Mouse (Mus musculus) forebrain, embryonic 10.5 days (tissue): ENCODE measurements at regions not wholly inside any gene's neighbourhood (a gene's known extent, or its start where the extent isn't known, plus 50 kb on each side); places are given as distances from the start of the nearest gene placed in this dataset.

ENCODE experiments used
- DNase-seq: peaks from one replicate; pipeline ENCODE4 v3.0.0-alpha.2; 2017; ENCODE audit warnings: low spot score; ENCODE audit errors: extremely low spot score
- H3K27ac ChIP-seq: fragments of 300-500 bp; sonication (generic); 2 replicates; pipeline ENCODE4 v1.5.1; 2016; ENCODE audit warnings: mild to moderate bottlenecking
- H3K27me3 ChIP-seq: fragments of 300-500 bp; sonication (generic); 2 replicates; pipeline ENCODE4 v1.6.1; 2016; ENCODE audit warnings: mild to moderate bottlenecking; ENCODE audit not compliant: poor library complexity, severe bottlenecking
- H3K36me3 ChIP-seq: fragments of 300-500 bp; sonication (generic); replicated peaks from 2 replicates; pipeline ENCODE4 v1.6.1; 2016; ENCODE audit warnings: mild to moderate bottlenecking, moderate library complexity
- H3K4me1 ChIP-seq: fragments of 300-500 bp; sonication (generic); 2 replicates; pipeline ENCODE4 v1.6.1; 2016
- H3K4me3 ChIP-seq: fragments of 300-500 bp; sonication (generic); 2 replicates; pipeline ENCODE4 v1.5.1; 2016; ENCODE audit warnings: mild to moderate bottlenecking, moderate library complexity
- H3K9me3 ChIP-seq: fragments of 300-500 bp; sonication (generic); 2 replicates; pipeline ENCODE4 v1.6.1; 2016; ENCODE audit warnings: mild to moderate bottlenecking, moderate library complexity
- WGBS: fragments of 180-500 bp; shearing (Covaris S2); methylation state at CpG from one replicate; pipeline ENCODE4 v1.1.7; 2016; 5-methylcytosine and 5-hydroxymethylcytosine counted together

DNA sequence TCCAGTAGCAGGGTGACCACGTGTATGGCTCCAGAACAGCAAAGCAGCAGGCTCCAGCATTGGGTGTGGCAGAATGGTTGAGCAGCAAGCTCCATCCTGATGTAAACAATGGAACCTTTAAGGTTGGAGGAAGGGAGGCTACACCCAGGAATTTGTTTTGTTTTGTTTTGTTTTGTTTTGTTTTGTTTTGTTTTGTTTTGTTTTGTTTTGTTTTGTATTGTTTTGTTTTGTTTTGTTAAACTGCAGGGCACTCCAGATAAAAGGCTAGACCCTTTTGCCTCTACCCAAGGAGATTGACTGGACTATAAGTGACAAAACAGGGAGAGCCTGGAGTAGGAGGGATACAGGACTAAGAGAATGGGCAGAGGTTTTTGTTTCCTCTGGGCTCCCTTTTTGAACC lies 647.5 kb downstream of the Kcnj3 start:
- Histone ChIP-seq H3K4me3 (no peak overlapping the region), H3K27ac (no peak overlapping the region), H3K36me3 (no peaks in the 10 kb centered on the region), H3K9me3 (no peaks in the 10 kb centered on the region), H3K4me1 (no peaks in the 10 kb centered on the region), H3K27me3 (no peaks in the 10 kb centered on the region)
- DNase-seq, result no peak
- WGBS, result 56% methylated on average over 1 of the region's 1 CpGs

DNA sequence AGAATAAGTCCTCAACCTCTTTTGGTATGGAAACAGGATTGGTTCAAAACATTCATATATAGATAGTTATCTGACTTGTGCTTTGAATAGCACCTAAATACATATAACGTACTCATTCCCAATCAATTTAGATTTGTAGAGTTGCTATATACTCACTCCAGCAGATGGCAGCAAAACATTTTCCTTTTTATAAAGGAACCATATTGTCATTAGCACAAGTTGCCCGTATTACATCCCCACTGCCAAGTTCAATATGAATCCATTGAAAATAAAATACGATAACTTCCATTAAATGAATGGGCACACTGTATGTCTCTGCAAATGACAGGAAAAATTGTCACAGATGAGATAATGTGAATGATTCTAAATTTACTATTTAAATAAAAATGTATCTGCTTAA lies 673.8 kb downstream of the Kcnj3 start:
- Histone ChIP-seq H3K27ac (no peak overlapping the region), H3K27me3 (no peaks in the 10 kb centered on the region), H3K36me3 (no peaks in the 10 kb centered on the region), H3K9me3 (no peaks in the 10 kb centered on the region), H3K4me1 (no peaks in the 10 kb centered on the region), H3K4me3 (no peak overlapping the region)
- no peak for DNase-seq
- 70% methylated on average over 3 of the region's 3 CpGs for WGBS

DNA sequence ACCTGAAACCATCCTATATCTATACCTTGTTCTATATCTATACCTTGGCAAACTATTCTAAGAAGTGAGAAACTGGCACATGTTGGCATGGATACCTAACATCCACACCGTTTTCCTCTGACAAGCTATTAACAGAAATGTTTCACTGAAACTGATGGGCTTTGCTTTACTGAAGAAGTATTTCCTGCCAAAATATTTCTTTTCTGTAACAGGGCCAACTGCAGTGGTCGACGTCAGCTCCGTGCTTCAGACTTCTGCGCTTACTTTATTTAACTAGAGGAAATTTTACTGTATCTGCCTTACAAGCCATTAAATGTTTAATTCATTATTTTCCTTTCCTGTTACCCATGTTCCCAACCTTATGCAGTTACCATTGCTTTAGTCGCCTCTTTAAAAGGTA lies 674.2 kb downstream of the Kcnj3 start:
- no peak overlapping the region for H3K4me3 ChIP-seq
- no peaks in the 10 kb centered on the region for H3K9me3 ChIP-seq
- no peaks in the 10 kb centered on the region for H3K36me3 ChIP-seq
- no peaks in the 10 kb centered on the region for H3K27me3 ChIP-seq
- no peak for DNase-seq
- 86% methylated on average over 6 of the region's 6 CpGs for WGBS
- no peak overlapping the region for H3K27ac ChIP-seq
- H3K4me1 ChIP-seq, result no peaks in the 10 kb centered on the region

DNA sequence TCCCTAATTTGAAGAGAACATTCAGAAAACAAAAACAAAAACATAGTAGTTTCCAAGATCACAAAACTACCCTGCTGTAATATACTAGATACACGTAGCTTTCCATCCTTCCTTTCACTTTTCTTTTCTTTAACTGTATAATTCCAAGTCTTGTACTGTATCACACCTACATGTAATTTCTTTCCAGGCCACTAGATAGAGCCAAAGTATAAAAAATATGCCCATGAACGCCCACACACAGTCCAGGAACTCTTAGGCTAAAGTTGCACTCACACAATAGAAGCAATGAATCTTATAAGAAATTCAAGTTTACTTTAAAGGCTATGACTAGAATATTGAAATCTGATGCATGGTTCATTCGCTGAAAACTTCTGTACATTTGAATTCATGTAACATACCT lies 678.7 kb downstream of the Kcnj3 start:
- Histone ChIP-seq H3K27me3 (no peaks in the 10 kb centered on the region), H3K27ac (no peak overlapping the region), H3K4me3 (no peak overlapping the region), H3K36me3 (no peaks in the 10 kb centered on the region), H3K9me3 (no peaks in the 10 kb centered on the region), H3K4me1 (no peaks in the 10 kb centered on the region)
- WGBS, result 32% methylated on average over 3 of the region's 3 CpGs
- DNase-seq, result no peak

DNA sequence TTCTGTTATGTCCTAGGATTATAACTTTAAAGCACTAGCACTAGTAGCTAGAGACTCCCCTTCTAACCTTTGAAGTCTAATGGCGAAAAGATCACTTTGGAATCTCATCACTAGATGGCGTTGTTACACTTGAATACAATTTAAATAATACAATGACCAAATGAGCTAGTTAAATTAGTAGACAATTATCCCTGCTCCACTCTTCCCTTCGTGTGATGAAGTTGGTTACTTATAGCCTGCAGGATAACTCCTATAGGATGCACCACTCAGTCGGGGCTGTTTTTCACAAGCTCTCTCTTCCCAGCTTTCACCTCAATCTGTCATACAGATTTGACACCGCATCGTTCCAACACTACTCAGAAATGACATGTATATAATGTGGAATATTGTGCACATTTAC lies 683.6 kb downstream of the Kcnj3 start:
- 38% methylated on average over 6 of the region's 6 CpGs for WGBS
- peak; percentile 14 for DNase-seq
- Histone ChIP-seq H3K4me1 (no peaks in the 10 kb centered on the region), H3K27ac (no peak overlapping the region), H3K36me3 (no peaks in the 10 kb centered on the region), H3K4me3 (no peak overlapping the region), H3K9me3 (no peaks in the 10 kb centered on the region), H3K27me3 (no peaks in the 10 kb centered on the region)

DNA sequence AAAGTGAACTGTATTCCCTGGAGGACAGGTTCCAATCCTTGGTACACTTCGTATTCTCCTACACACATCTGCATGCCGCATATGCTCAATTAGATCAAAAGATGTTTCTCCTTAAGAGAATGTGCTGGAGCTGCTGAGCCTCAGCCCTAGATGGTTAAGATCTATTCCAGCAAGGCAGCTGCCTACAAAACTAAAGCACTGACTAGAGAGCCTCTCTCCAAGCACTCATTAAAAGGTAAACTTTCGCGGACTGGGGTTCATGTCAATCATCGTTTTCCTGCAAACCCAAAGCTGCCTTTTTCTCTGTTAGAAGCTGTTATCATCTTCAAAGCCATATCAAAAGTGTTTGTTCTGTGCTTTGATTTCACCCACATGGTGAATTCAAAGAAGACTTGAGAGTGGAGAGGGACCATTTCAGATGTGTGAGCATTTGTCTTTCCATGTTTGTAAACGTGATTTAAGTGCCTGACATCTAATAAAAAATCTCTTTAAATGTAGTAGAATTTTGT lies 711.4 kb downstream of the Kcnj3 start:
- Histone ChIP-seq H3K4me3 (no peak overlapping the region), H3K27ac (no peak overlapping the region), H3K9me3 (no peaks in the 10 kb centered on the region), H3K36me3 (no peaks in the 10 kb centered on the region), H3K4me1 (no peaks in the 10 kb centered on the region), H3K27me3 (no peaks in the 10 kb centered on the region)
- DNase-seq, result no peak
- 79% methylated on average over 6 of the region's 6 CpGs for WGBS

DNA sequence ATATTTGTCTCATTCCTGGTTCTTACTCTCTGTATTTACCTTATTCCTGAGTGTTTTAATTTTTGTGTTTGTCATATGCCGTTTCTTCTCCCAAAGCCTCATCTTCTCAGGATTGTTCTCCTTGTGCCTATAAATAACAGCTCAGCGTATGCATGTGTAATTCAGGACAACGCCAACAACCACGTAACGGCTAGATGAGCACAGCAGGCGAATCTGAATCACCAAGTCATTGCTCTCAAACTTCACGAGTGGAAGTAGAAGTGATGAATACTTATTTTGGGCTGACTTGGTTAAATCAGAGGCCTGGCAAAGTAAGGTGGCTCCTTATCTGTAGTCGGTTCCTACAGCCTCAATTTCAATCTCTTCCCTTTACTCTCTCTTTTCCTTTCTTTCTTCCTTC lies 760.7 kb downstream of the Kcnj3 start:
- 83% methylated on average over 8 of the region's 8 CpGs for WGBS
- H3K27me3 ChIP-seq, result no peaks in the 10 kb centered on the region
- H3K9me3 ChIP-seq, result no peaks in the 10 kb centered on the region
- no peak overlapping the region for H3K4me3 ChIP-seq
- no peaks in the 10 kb centered on the region for H3K36me3 ChIP-seq
- no peak for DNase-seq
- no peaks in the 10 kb centered on the region for H3K4me1 ChIP-seq
- no peak overlapping the region for H3K27ac ChIP-seq

DNA sequence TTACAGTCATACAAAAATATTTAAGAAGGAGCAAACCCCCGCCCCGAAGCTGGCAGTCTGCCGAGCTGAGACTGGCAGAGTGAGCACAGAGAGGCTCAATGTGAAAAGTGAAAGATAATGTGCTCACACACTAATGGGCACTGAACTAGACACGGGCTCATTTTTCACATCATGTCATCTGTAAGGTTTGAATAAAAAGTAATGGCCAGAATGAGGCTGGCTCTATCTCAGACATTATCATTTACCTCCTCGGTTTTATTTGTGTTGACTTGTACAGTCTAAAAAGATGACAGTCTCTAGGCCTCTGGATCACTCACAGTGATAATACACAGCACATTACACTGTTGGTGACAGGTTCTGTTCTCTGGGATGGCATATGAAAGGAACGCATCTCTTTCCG lies 791.7 kb downstream of the Kcnj3 start:
- no peaks in the 10 kb centered on the region for H3K27me3 ChIP-seq
- DNase-seq, result no peak
- 86% methylated on average over 7 of the region's 7 CpGs for WGBS

DNA sequence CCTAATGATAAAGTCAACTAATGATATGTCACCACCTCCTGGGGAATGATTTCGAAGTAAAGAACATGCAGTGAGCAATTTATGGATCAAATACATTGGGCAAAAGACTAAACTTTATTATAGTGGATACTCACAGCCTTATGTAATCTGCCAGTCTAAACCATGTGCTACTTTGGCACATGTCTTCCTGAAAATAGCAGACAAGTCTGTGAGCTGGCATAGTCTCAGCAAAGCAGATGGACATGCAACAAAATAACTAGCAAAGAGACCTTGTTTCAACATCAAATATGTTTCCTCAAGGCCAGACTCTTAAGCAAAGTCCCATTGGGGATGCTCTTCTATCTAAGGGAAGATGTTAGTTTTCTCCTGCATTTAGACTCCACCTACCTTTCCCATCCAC lies 797.3 kb downstream of the Kcnj3 start:
- Histone ChIP-seq H3K4me3 (no peak overlapping the region), H3K36me3 (no peaks in the 10 kb centered on the region), H3K9me3 (no peaks in the 10 kb centered on the region), H3K4me1 (no peaks in the 10 kb centered on the region), H3K27me3 (no peaks in the 10 kb centered on the region), H3K27ac (no peak overlapping the region)
- 85% methylated on average over 1 of the region's 1 CpGs for WGBS
- no peak for DNase-seq

More for the DNA sequence above, 791.7 kb downstream of the Kcnj3 start:
- H3K27ac ChIP-seq, result no peak overlapping the region
- H3K36me3 ChIP-seq, result no peaks in the 10 kb centered on the region
- H3K4me1 ChIP-seq, result no peaks in the 10 kb centered on the region
- no peak overlapping the region for H3K4me3 ChIP-seq
- H3K9me3 ChIP-seq, result no peaks in the 10 kb centered on the region

DNA sequence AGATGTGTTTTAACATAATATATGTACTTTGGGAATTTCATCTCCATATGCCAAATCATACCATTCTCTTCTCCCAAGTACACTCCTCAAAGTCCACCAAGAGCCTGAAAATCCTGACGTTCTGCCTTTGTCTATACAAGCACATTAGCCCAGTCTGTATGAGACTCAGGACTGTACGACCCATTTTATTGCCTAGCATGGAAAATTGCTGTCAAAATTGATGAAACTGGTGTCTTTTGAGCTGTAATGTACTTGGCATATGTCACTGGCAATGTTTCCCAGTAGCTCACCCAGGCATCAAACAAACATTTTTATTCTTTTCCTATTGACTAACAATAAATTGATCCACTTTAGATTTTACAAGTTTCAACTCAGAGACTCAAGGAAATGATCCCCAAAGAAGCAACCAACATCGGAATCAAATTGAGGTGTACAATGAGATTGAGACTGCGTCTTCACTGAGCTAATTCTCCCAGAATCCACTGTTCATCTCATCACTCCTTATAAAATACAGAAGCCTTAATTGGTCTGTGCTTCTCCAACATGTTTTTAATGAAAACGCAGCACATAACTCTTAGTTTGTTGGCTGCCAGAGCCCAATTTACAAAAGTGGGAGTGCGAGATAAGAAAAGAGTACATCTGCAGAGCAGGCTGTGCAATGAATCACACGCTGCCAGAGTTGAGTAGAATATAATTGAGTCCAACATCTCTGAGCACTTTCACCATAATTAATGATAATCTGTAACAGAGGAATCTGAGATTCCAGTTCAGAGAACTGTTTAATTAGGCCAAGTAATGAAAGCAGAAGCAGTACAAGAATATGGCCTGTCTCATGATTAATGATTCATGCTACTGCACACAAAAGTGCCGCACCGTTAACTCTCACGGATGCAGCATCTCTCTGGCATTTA lies 821.5 kb downstream of the Kcnj3 start:
- Histone ChIP-seq H3K9me3 (no peaks in the 10 kb centered on the region), H3K4me1 (peaks cover 3% of the 10 kb centered on the region; the same call in 1 of the 2 replicates), H3K27me3 (no peaks in the 10 kb centered on the region), H3K4me3 (no peak overlapping the region), H3K27ac (peak overlapping the region; percentile 68; the same call in 1 of the 2 replicates), H3K36me3 (no peaks in the 10 kb centered on the region)
- WGBS, result 80% methylated on average over 10 of the region's 10 CpGs
- no peak for DNase-seq

DNA sequence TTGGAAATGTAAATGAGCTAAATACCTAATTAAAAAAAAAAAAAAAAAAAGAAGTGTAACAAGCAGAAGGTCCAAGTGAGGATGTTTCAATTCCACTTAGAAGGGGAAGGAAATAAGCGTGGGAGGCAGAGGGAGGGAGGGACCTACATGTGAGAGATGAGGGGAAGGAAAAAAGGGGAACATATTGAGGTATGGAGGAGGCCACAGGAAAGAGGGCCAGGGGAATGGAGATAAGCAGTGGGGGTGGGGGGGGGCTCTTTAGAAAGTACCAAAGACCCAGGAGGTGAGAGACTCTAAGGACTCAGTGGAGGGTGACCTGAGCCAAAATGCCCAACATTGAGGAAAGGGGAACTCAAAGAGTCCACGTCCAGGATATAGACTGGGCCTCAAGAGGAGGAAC lies 818.9 kb downstream of the Nr4a2 start:
- Histone ChIP-seq H3K4me3 (no peak overlapping the region), H3K36me3 (no peaks in the 10 kb centered on the region), H3K9me3 (no peaks in the 10 kb centered on the region), H3K27me3 (no peaks in the 10 kb centered on the region), H3K27ac (no peak overlapping the region), H3K4me1 (no peaks in the 10 kb centered on the region)
- DNase-seq, result no peak
- WGBS, result 82% methylated on average over 2 of the region's 2 CpGs

DNA sequence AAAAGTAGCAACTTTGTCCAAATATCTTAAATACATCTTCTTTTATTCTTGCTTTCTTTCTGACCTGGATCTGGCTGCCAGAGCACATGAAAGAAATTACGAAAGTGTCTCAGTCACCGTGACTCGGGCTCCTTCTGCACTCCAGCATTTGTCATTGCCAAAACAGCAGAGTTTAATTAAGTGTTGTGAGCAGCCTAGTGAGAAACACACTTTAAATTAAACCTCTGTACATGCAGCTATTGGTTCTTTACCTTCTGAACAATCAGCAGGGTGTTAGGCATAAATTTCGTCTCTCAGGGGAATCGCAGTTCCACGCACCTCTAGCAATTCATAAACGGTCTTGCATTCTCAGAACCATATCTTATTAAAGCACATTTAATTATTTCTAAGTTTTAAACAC lies 802.1 kb downstream of the Nr4a2 start:
- Histone ChIP-seq H3K4me3 (no peak overlapping the region), H3K36me3 (no peaks in the 10 kb centered on the region), H3K27me3 (no peaks in the 10 kb centered on the region), H3K4me1 (peaks cover 4% of the 10 kb centered on the region; the same call in 1 of the 2 replicates), H3K27ac (no peak overlapping the region), H3K9me3 (no peaks in the 10 kb centered on the region)
- no peak for DNase-seq
- WGBS, result 61% methylated on average over 7 of the region's 7 CpGs

DNA sequence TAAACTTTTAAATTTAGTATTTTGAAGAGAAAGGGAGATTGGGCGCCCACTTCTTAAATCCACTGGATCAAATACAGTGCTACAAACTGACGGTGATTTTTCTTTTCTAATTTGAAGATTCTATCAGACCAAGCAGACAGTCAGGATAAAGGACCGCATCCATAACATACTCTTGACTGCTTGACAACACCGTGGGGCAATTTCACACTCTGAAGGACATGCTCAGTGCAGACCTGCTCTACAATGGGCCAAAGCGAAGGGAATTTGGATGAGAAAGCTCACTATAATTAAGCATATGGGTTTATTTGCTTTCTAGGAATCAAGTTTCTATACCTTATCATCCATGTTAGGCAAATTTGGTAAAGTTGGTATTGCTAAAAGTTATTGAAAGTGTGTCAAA lies 801.3 kb downstream of the Nr4a2 start:
- no peaks in the 10 kb centered on the region for H3K27me3 ChIP-seq
- no peak for DNase-seq
- 88% methylated on average over 5 of the region's 5 CpGs for WGBS

More for the DNA sequence above, 801.3 kb downstream of the Nr4a2 start:
- Histone ChIP-seq H3K27ac (no peak overlapping the region), H3K36me3 (no peaks in the 10 kb centered on the region), H3K4me1 (peaks cover 4% of the 10 kb centered on the region; the same call in 1 of the 2 replicates), H3K9me3 (no peaks in the 10 kb centered on the region), H3K4me3 (no peak overlapping the region)
